Mouse (Mus musculus): ENCODE data around the gene Pygm.

GRCm38 (mm10) chr19:6401951-6402350 lies 17.8 kb downstream of the Pygm start:
- TF ChIP-seq CTCF (IDR thresholded peaks at IDR 0.05; ENCODE audit: borderline replicate concordance, extremely low read depth, insufficient read depth, insufficient read length), result no peak
- TF ChIP-seq POLR2A (IDR thresholded peaks at IDR 0.05; ENCODE audit: borderline replicate concordance, extremely low read depth, insufficient read depth, insufficient read length, poor library complexity, severe bottlenecking), result no peak

Data from brain, embryonic 14.5 days (tissue).